Mouse (Mus musculus): ENCODE results near the gene 4931406P16Rik. TPM values are rescaled to one million over a fixed set of nuclear protein-coding genes. Genes with fewer than 3 reads are reported as not detected.

The 4931406P16Rik gene
- polyA plus RNA-seq, 1 experiment: 31.9 TPM

DNA sequence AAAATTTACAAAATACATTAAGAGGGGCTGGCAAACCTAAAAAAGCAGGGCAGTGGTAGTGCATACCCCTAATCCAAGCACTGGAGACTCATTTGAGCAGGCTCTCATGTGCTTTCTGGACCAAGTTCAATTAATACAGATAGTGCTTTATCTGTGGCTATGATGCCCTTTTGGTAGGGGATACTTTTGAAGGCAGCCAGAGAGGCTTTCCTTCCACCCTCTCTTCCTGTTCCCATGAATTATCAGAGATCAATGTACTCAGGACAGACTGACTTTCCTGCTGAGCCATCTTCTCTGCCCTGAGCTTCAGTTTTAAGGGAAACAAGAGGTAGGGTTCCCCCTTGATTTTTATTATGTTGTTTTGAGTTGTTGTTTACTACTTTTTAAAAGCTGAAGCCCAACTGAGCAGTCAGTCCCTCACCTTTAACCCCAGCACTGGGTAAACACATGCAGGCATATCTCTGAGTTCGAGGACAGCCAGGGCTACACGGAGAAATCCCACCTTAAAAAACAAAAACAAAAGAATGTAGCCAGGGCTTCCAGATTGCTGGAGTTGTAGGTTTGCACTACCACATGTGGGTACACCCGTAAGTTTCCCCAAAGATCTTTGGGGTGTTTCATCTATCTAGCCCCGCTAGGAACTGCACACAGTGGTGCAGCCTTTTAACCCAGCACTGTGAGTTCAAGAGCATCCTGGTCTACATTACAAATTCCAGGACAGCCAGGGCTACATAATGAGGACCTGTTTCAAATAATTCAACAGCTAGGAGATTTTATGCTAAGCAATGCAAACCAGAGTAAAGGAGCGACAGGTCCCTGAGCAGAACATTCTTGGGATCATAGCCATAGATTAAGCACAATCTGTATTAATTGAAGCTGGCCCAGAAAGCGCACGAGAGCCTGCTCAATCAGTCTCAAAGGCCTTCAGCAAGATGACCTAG lies 80.3 kb downstream of the 4931406P16Rik start:
- WGBS: 79% methylated on average over 7 of the region's 7 CpGs
- no peaks in the 10 kb centered on the region for H3K27me3 ChIP-seq (ENCODE audit: control insufficient read depth, insufficient read depth, low read length)
- 0 out of 2 replicates have a peak overlapping the region, but pooled peaks have one; percentile 13 for H3K27ac ChIP-seq (ENCODE audit: control insufficient read depth, insufficient read depth, low read length)
- H3K4me1 ChIP-seq (replicated peaks; ENCODE audit: control insufficient read depth, insufficient read depth, low read length): peaks cover 19% of the 10 kb centered on the region
- no peak overlapping the region for H3K4me3 ChIP-seq (ENCODE audit: control insufficient read depth, insufficient read depth, low read length)
- TF ChIP-seq POLR2A (IDR thresholded peaks at IDR 0.05; ENCODE audit: control insufficient read depth, extremely low read depth, insufficient read depth, low read length, poor library complexity): no peak
- TF ChIP-seq CTCF (IDR thresholded peaks at IDR 0.05; ENCODE audit: borderline replicate concordance, control insufficient read depth, extremely low read depth, insufficient read depth, low read length, poor library complexity): no peak
- DNase-seq: no peak
- H3K36me3 ChIP-seq (ENCODE audit: control insufficient read depth, insufficient read depth, low read length): peaks cover 2% of the 10 kb centered on the region; the same call in 1 of the 2 replicates

DNA sequence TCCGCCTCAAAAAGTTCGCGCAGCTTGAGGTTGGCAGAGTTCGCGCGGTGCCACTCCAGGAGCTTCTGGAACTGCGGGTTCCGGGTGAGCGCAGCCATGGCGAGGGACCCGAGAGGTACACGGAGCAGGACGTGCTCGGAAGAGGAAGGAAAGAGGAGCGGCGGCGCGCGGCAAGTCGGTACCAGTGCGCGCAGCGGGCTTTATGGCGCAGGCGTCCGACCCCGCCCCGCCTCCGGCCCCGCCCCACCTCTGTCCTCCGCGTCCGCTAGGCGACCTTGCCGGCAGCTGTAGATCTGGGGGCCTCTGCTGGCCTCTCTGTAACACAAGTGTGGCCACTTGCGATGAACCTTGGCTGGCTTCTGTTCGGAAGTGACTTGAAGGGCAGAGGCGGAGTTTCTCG lies 83.2 kb downstream of the 4931406P16Rik start, which contains the start of gene Gpi1:
TSS of gene Gpi1 (minus strand) at position 221 of the 400 bp plus-strand sequence.
- Histone ChIP-seq H3K27me3 (ENCODE audit: control insufficient read depth, insufficient read depth, low read length) (no peaks in the 10 kb centered on the region), H3K4me1 (replicated peaks; ENCODE audit: control insufficient read depth, insufficient read depth, low read length) (peaks cover 26% of the 10 kb centered on the region), H3K4me3 (ENCODE audit: control insufficient read depth, insufficient read depth, low read length) (peak within 1 kb of the TSS; percentile 68), H3K36me3 (ENCODE audit: control insufficient read depth, insufficient read depth, low read length) (peaks cover 12% of the 10 kb centered on the region), H3K27ac (ENCODE audit: control insufficient read depth, insufficient read depth, low read length) (no peak within 1 kb of the TSS)
- peak; percentile 73 for TF ChIP-seq POLR2A (IDR thresholded peaks at IDR 0.05; ENCODE audit: control insufficient read depth, extremely low read depth, insufficient read depth, low read length, poor library complexity)
- TF ChIP-seq CTCF (IDR thresholded peaks at IDR 0.05; ENCODE audit: borderline replicate concordance, control insufficient read depth, extremely low read depth, insufficient read depth, low read length, poor library complexity): 0 out of 2 replicates have a peak, but pooled peaks have one; percentile 29
- 2% methylated on average over 39 of the region's 39 CpGs for WGBS
- DNase-seq: peak; percentile 83

DNA sequence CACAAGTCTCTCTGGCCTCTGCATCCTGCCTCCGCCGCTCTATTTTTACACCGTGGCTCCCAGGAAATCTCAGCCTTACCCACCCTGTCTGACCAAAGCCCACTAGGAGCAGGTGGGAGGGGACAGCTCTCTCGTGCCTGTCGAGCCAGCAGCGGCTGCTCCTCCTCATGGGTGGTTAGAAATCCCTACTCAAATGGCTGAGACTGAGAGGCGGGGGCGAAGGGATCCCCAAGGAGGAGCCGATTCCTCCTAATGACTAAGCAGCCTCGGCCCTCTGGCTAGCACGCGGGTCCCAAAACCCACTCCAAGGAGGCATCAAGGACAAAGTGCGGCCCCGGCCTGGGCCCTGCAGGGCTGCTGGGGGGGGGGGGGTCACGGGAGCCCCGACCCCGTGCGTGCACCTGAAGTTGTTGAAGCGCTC lies 83.7 kb downstream of the 4931406P16Rik start:
- DNase-seq: peak; percentile 46
- H3K4me1 ChIP-seq (replicated peaks; ENCODE audit: control insufficient read depth, insufficient read depth, low read length): peaks cover 23% of the 10 kb centered on the region
- no peak overlapping the region for H3K27ac ChIP-seq (ENCODE audit: control insufficient read depth, insufficient read depth, low read length)
- H3K4me3 ChIP-seq (ENCODE audit: control insufficient read depth, insufficient read depth, low read length): peak overlapping the region; percentile 68
- H3K27me3 ChIP-seq (ENCODE audit: control insufficient read depth, insufficient read depth, low read length): no peaks in the 10 kb centered on the region
- WGBS: under 1% methylated on average over 19 of the region's 19 CpGs
- TF ChIP-seq POLR2A (IDR thresholded peaks at IDR 0.05; ENCODE audit: control insufficient read depth, extremely low read depth, insufficient read depth, low read length, poor library complexity): no peak
- no peak for TF ChIP-seq CTCF (IDR thresholded peaks at IDR 0.05; ENCODE audit: borderline replicate concordance, control insufficient read depth, extremely low read depth, insufficient read depth, low read length, poor library complexity)
- H3K36me3 ChIP-seq (ENCODE audit: control insufficient read depth, insufficient read depth, low read length): peaks cover 16% of the 10 kb centered on the region

DNA sequence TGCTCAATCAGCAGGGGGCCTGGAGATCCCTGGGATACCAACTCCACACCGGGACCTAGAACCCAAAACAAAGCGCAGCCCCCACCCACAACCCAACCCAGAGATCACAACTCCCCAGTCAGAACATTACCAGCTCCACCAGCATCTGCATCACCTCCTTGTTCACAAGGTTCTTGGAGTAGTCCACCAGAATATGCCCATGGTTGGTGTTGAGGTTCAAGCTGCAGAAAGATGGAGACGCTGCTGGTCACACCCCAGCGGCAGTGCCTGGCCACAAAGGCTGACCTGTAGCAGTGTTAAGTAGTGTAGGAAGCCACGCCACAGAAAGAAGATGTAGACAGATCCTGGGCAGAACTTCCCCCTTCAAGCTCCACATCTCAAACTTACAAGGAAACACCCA lies 84.2 kb downstream of the 4931406P16Rik start:
- no peak for DNase-seq
- H3K27ac ChIP-seq (ENCODE audit: control insufficient read depth, insufficient read depth, low read length): no peak overlapping the region
- peaks cover 19% of the 10 kb centered on the region for H3K36me3 ChIP-seq (ENCODE audit: control insufficient read depth, insufficient read depth, low read length)
- H3K4me3 ChIP-seq (ENCODE audit: control insufficient read depth, insufficient read depth, low read length): peak overlapping the region; percentile 68
- H3K27me3 ChIP-seq (ENCODE audit: control insufficient read depth, insufficient read depth, low read length): no peaks in the 10 kb centered on the region
- TF ChIP-seq CTCF (IDR thresholded peaks at IDR 0.05; ENCODE audit: borderline replicate concordance, control insufficient read depth, extremely low read depth, insufficient read depth, low read length, poor library complexity): no peak
- no peak for TF ChIP-seq POLR2A (IDR thresholded peaks at IDR 0.05; ENCODE audit: control insufficient read depth, extremely low read depth, insufficient read depth, low read length, poor library complexity)
- H3K4me1 ChIP-seq (replicated peaks; ENCODE audit: control insufficient read depth, insufficient read depth, low read length): peaks cover 21% of the 10 kb centered on the region
- WGBS: 11% methylated on average over 5 of the region's 5 CpGs

DNA sequence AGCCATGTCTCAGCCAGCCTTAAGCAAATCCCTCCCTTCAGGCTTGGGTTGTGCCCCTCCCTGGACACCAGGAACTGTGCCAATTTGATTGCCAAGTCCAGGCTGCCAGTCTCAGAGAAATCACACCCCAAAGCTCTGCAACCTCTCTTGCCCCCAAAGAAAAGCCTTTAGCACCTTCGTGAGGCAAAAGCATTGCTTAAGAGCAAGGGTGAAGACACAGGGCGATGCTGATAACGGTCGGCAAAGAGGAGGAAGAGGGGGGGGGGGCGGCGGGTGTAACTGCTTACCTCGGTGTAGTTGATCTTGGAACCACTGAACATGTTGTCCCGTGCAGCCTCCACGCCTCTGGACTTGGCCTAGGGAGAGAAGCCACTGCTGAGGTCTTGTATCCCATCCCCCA lies 84.7 kb downstream of the 4931406P16Rik start:
- Histone ChIP-seq H3K27me3 (ENCODE audit: control insufficient read depth, insufficient read depth, low read length) (no peaks in the 10 kb centered on the region), H3K36me3 (ENCODE audit: control insufficient read depth, insufficient read depth, low read length) (peaks cover 25% of the 10 kb centered on the region), H3K4me1 (replicated peaks; ENCODE audit: control insufficient read depth, insufficient read depth, low read length) (peaks cover 19% of the 10 kb centered on the region), H3K27ac (ENCODE audit: control insufficient read depth, insufficient read depth, low read length) (no peak overlapping the region), H3K4me3 (ENCODE audit: control insufficient read depth, insufficient read depth, low read length) (no peak overlapping the region)
- WGBS: 7% methylated on average over 9 of the region's 9 CpGs
- no peak for DNase-seq
- no peak for TF ChIP-seq CTCF (IDR thresholded peaks at IDR 0.05; ENCODE audit: borderline replicate concordance, control insufficient read depth, extremely low read depth, insufficient read depth, low read length, poor library complexity)
- no peak for TF ChIP-seq POLR2A (IDR thresholded peaks at IDR 0.05; ENCODE audit: control insufficient read depth, extremely low read depth, insufficient read depth, low read length, poor library complexity)

DNA sequence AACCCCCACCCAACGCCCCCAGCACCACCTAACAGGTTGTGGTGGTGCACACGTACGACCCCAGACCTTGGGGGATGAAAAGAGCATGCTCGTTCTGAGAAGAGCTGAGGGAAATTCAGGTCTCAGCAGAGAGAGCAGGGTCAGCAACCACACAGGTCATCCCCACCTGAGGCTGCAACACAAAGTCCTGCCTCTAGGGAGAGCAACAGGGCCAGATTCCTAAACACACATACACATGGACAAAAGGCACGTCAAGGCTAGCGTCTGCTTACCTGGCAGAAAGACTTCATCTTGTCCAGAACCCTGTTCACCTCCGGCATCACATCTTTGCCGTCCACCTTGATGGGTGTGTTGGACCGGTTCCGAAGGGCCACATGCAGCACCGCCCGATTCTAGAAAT lies 86.5 kb downstream of the 4931406P16Rik start:
- 97% methylated on average over 12 of the region's 12 CpGs for WGBS
- peaks cover 38% of the 10 kb centered on the region for H3K36me3 ChIP-seq (ENCODE audit: control insufficient read depth, insufficient read depth, low read length)
- no peak overlapping the region for H3K27ac ChIP-seq (ENCODE audit: control insufficient read depth, insufficient read depth, low read length)

More for the DNA sequence above, 86.5 kb downstream of the 4931406P16Rik start:
- Histone ChIP-seq H3K4me1 (replicated peaks; ENCODE audit: control insufficient read depth, insufficient read depth, low read length) (peaks cover 18% of the 10 kb centered on the region), H3K4me3 (ENCODE audit: control insufficient read depth, insufficient read depth, low read length) (no peak overlapping the region), H3K27me3 (ENCODE audit: control insufficient read depth, insufficient read depth, low read length) (no peaks in the 10 kb centered on the region)
- no peak for TF ChIP-seq CTCF (IDR thresholded peaks at IDR 0.05; ENCODE audit: borderline replicate concordance, control insufficient read depth, extremely low read depth, insufficient read depth, low read length, poor library complexity)
- no peak for TF ChIP-seq POLR2A (IDR thresholded peaks at IDR 0.05; ENCODE audit: control insufficient read depth, extremely low read depth, insufficient read depth, low read length, poor library complexity)
- no peak for DNase-seq

Measured in thymus, adult 2 months (tissue).